Mouse (Mus musculus) liver, adult 2 months (tissue): Measurements from ENCODE around the gene Dnah14. TPM values are rescaled to one million over a fixed set of nuclear protein-coding genes. Genes with fewer than 3 reads are reported as not detected.

Experiments used
- DNase-seq: peaks from one replicate; pipeline ENCODE4 v3.0.0-alpha.2; 2011; ENCODE audit warnings: low read depth, low spot score; ENCODE audit errors: extremely low read depth
- H3K27ac ChIP-seq: fragments of 200-500 bp; replicated peaks from 2 replicates; pipeline ENCODE4 v1.5.1; 2012; ENCODE audit warnings: low read depth, mild to moderate bottlenecking, control low read depth, inconsistent platforms, low read length; ENCODE audit not compliant: insufficient read depth
- H3K27me3 ChIP-seq: fragments of 200-500 bp; 2 replicates; pipeline ENCODE4 v1.6.1; 2012; ENCODE audit warnings: mild to moderate bottlenecking, moderate library complexity, low read length, inconsistent platforms; ENCODE audit not compliant: control insufficient read depth, insufficient read depth
- H3K36me3 ChIP-seq: fragments of 200-500 bp; 2 replicates; pipeline ENCODE4 v1.6.1; 2012; ENCODE audit warnings: low read length, inconsistent platforms; ENCODE audit not compliant: control insufficient read depth, insufficient read depth
- H3K4me1 ChIP-seq: fragments of 200-500 bp; 2 replicates; pipeline ENCODE4 v1.6.1; 2011; ENCODE audit warnings: low read length; ENCODE audit not compliant: control insufficient read depth, insufficient read depth
- H3K4me3 ChIP-seq: fragments of 200-500 bp; 2 replicates; pipeline ENCODE4 v1.5.1; 2011; ENCODE audit warnings: low read depth, mild to moderate bottlenecking, control low read depth, low read length, moderate library complexity; ENCODE audit not compliant: insufficient read depth
- H3K79me2 ChIP-seq: fragments of 200-500 bp; 2 replicates; pipeline ENCODE4 v1.6.1; 2012; ENCODE audit warnings: inconsistent platforms, mild to moderate bottlenecking, low read length, moderate library complexity; ENCODE audit not compliant: control insufficient read depth, insufficient read depth
- H3K9ac ChIP-seq: fragments of 200-500 bp; 2 replicates; pipeline ENCODE4 v1.6.1; 2012; ENCODE audit warnings: low read depth, mild to moderate bottlenecking, control low read depth, inconsistent platforms, low read length
- CTCF ChIP-seq: fragments of 200-500 bp; IDR thresholded peaks from 2 replicates; pipeline ENCODE4 v1.5.1; 2011; ENCODE audit warnings: low read depth, low read length, control low read depth
- POLR2A ChIP-seq: fragments of 200-500 bp; IDR thresholded peaks from 2 replicates; pipeline ENCODE4 v1.6.1; 2011; ENCODE audit warnings: low read length, control low read depth; ENCODE audit not compliant: insufficient read depth; ENCODE audit errors: extremely low read depth
- WGBS: fragments of 180-500 bp; shearing (Covaris S2); methylation state at CpG from one replicate; pipeline ENCODE4 v1.1.7; 2018; 5-methylcytosine and 5-hydroxymethylcytosine counted together
- polyA plus RNA-seq: library from polyadenylated mRNA; depleted of rRNA; stranded (reverse); fragments of >200 nt; gene quantifications from 2 replicates; pipeline ENCODE4 v1.2.3, GENCODE M21; 2012; rRNA removed
- total RNA-seq: library from RNA; depleted of rRNA; stranded (reverse); fragments of >200 nt; gene quantifications from 2 replicates; pipeline ENCODE4 v1.2.3, GENCODE M21; 2014; rRNA removed

The Dnah14 gene
- total and polyA plus RNA-seq, 2 experiments: not detected

GRCm38 (mm10) chr1:181862676-181863374 is 286.5 kb downstream of the Dnah14 start:
- no peak for TF ChIP-seq CTCF
- TF ChIP-seq POLR2A: no peak
- H3K27ac ChIP-seq: no peak overlapping the region
- no peak overlapping the region for H3K9ac ChIP-seq
- WGBS: 58% methylated on average over 16 of the region's 16 CpGs
- no peaks in the 10 kb centered on the region for H3K79me2 ChIP-seq
- H3K36me3 ChIP-seq: no peaks in the 10 kb centered on the region
- H3K27me3 ChIP-seq: no peaks in the 10 kb centered on the region
- H3K4me3 ChIP-seq: no peak overlapping the region
- no peaks in the 10 kb centered on the region for H3K4me1 ChIP-seq
- DNase-seq: no peak

- no peak for DNase-seq
- H3K9ac ChIP-seq: no peak overlapping the region
- H3K36me3 ChIP-seq: no peaks in the 10 kb centered on the region
- no peaks in the 10 kb centered on the region for H3K4me1 ChIP-seq
- WGBS: 55% methylated on average over 8 of the region's 8 CpGs
- TF ChIP-seq CTCF (no peak), POLR2A (no peak)
- H3K4me3 ChIP-seq: no peak overlapping the region
- H3K27ac ChIP-seq: no peak overlapping the region
- no peaks in the 10 kb centered on the region for H3K27me3 ChIP-seq
- H3K79me2 ChIP-seq: no peaks in the 10 kb centered on the region
These were observed 287.1 kb downstream of the Dnah14 start for GRCm38 (mm10) chr1:181863431-181863830.

Other genes starting within 250 kb of the Dnah14 start
- not detected in 2 replicates for gene Cnih3, start 223.9 kb upstream of the Dnah14 start, total RNA-seq
- not detected in 2 replicates for gene Cnih3, start 223.9 kb upstream of the Dnah14 start, polyA plus RNA-seq
- not detected in 2 replicates for gene Ccdc121, start 65.1 kb upstream of the Dnah14 start, total RNA-seq
- not detected in 2 replicates for gene Ccdc121, start 65.1 kb upstream of the Dnah14 start, polyA plus RNA-seq